Mouse (Mus musculus) urinary bladder, postnatal 10 days (tissue): ENCODE results near the gene St6galnac1.

Source experiments
- DNase-seq: peaks from one replicate; pipeline ENCODE4 v3.0.0; 2022; ENCODE audit warnings: low spot score

St6galnac1 gene

GRCm38 (mm10) chr11:116726156-116726555 is 49.2 kb downstream of the St6galnac1 start:
- DNase-seq = no peak

DNA sequence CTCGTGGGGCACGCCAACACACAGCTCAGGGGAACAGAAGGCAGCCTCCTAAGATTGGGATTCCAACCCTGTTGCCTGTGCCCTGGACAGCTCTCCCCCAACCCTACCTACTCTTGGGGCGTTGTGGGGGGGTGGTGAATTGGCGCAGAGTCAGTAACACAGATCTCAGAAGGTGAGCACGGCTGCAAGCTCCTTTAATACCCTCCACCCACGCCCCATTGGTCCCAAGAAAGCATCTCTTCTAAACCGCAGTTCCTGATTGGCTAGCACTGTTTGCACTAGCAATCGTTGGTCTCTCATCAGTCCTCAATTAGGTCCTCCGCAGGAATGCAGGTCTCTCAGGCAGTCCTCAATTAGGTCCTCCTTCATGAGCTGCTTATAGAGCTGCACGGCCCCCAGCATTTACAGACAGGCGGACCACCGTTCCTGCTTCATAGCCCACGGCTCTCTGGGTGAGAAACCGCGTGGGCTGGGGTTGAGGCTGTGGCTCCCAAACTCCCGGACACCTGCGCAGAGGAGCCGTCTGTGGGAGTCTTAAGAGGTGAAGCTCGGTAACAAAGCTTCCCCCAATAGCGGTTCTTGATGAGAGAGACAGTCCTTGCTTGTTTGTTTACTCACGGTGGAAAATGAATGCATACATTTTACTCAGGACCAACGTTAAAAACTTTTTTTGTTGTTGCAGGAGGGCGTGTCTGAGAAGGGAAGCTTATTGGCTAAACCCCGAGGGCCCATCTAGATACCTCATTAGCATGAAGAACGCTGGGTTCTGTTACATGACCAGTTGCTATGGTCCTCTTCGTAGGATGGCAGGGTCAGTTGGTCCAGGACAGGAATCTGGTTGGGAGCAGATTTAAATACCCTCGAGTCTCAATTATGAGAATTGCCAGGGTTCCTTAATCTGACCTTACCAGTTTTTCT is 50.0 kb downstream of the St6galnac1 start:
- no peak for DNase-seq

DNA sequence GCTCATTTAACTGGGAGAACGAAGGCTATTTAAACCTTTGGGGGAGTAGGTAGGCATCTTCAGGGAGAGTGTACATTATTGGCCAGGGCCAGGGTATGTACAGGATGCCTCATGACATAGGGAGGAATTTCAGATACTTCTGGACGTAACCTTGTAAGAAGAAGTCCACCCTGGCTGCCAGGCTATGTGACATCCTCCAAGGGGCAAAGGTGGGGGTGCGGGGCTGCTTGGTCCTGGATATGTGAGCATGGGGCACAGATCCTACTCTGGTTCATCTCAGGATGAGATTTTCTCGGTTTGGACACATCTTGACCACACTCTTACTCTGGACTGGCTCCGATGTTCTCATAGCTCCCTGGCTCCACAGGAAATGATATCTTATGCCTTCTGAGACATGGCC is 52.2 kb downstream of the St6galnac1 start:
- DNase-seq = no peak

DNA sequence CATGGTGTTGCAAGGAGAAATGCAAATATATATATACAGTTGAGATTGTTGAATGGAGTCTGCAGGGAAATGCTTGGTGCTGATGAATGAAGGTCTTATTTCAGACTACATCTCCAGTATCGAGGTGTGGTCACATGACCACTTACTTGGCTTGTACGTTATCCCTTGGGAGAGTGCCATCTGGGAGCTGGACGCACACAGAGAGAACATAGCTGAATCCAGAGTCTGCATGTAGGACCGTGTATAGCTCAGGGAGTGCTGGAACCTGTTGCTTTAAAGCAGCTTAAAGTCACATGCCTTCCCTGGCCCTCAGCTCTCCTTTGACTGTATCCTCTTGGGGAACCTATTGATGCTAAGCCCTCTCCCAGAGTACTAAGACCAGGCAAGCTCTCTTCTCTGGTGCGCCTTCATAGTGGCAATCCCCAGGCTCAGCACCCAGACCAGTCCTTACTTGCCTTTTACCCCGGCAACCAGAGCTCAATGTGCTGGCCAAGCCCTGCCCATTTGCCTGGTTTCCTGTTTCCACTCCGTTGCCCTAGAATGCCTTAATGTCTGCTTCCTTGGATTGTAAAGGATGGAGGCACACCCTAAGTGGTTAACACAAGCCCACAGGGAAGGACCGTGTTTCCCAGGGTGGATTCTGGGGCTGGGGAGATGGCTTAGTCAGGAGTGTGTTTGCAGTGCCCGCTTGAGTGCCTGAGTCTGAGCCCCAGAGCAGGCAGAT is 53.6 kb downstream of the St6galnac1 start:
- no peak for DNase-seq

DNA sequence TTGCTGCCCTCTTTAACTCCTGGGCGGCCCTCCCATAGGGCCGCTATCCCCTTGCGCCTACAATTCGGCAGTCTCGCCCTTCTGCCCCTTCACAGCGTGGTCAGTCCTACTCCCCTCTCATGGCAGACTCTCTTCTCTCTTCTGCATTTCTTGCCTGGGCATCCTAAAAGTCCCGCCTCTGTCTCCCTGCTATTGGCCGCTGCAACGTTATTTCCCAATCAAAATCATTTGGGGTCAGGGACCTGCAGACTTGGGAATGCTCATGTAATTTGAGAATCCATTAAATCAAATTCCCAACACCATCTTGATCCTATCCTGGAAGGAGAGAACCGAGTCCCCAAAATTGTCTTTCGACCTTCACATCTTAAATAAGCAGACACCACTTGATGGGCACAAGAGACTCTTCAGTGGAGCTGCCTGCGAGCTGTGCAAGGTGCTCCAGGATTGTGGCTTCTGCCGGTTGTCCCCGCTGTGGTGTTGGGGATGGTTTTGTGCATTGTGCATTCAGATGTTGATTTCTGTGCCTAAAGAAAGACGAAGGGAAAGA is 54.9 kb downstream of the St6galnac1 start:
- DNase-seq = no peak
